Mouse (Mus musculus) cerebellum, adult 11-12 months (tissue): Measurements from ENCODE around the gene Morc4.

Source experiments
- DNase-seq: peaks from one replicate; pipeline ENCODE4 v3.0.0; 2022

The Morc4 gene

DNA sequence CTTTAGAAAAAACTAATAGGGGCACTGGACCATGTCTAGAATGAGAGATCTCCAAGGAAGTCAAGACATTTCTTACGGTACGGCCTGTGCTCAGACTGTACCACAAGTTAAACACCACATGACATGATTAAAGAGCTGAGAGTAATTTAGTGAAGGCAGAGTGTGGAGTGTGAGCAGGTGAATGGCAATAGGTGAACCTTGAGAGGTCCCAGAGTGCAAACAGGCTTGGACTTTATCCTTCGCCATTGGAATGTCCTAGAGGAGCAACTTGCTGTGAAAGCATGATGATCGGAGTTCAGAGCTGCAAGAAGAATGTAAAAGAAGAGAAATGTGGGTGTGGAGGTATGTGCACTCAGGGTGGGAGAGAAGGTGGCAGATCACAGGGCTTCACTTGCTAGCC, 65.6 kb downstream of the Morc4 start:
- DNase-seq, result no peak

DNA sequence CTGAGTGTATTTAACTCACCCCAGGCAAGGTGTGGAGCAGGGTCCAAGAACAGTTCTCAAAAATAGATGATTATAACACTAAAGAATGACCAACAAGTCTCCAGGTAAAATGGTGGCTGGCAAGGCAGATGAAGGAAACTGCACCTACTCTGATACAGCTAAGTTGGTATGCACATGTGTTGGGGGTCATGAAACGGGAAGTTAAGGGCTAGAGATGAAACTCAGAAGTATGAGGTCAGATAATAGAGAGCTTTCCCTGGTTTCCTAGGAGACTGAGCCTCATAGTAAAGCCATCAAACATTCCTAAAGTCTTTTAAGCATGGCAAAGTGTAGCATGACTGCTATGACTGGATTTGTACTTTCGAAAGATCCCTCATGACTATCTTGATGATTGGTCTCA, 68.4 kb downstream of the Morc4 start:
- no peak for DNase-seq

DNA sequence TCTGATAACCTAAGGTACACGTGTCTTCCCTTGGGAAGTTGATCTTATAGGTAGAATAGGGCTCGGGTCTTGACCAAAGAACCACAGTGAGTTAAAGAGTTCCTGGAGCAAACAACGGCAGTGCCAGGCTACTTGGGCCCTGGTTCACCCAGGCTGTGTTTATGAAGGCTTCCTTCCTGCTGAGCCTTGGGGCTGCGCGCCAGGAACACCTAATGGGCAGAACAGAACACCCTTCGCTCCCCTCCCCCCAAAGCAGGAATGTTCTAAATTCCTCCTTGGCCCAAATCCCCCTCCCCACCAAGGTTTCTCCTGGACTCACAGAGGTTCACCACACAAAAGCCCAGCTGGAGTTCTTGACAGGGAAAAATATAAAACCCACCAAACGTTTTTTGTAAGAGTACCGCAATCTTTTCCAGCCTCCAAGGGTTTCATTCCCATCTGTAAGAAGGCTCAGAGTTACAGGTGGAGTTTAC, 71.0 kb downstream of the Morc4 start, which contains the start of gene Cldn2:
Cldn2 (plus strand) TSS at position 423 of the 473 bp plus-strand sequence.
- DNase-seq, result no peak

DNA sequence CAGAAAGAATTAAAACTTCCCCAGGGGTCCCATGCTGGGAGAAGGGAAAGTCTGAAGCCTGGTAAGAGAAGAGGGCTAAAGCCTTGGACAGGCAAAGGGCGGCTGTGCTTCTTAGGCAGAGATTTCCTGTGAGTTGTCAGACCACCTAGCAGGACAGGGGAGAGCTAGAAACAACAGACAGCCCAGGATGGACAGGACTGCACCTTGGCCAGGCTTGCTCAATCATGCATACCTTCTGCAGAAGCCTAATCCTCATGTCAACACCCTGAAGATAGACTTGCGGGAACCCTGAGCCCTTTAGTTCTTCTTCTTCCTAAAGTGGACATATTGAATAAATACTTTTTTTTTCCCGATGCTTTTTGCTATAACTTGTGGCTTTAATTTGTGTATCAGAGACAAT, 71.5 kb downstream of the Morc4 start:
- no peak for DNase-seq

DNA sequence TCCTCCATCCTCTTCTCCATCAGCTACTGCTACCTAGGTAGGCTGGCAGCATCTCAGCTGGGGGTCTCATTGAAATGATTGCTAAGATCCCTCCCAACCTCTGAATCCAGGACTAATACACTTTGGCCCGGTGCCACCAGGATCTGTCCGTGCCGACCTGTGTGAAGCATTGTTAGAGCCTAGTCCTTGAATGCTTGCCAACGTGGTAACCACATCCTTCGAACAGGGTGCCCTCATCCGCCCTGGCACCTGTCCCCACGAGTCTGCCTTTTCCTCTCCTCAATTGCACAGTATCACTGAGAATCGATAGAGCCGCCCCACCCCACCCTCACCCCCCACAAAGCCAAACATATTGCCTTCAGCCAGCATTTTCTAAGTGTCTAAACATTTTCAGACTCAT, 73.6 kb downstream of the Morc4 start:
- no peak for DNase-seq

DNA sequence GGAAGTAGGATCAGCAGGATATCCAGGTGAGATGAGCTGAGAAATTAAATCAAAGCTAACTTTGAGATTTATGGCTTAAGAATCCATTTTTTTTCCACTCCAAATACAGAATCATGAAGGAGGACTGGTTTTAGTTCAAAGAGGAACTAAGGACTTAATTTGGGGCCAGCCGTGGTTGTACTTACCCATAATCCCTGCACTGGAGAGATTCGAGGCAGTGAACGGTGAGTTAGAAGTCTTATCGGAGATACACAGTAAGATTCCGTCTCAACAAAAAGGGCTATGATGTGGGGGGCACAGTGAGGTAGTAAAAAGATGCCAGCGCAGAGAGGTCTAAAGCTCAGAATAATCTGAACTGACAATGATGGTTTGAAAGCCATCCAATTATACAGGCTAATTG, 75.4 kb downstream of the Morc4 start:
- DNase-seq, result no peak

DNA sequence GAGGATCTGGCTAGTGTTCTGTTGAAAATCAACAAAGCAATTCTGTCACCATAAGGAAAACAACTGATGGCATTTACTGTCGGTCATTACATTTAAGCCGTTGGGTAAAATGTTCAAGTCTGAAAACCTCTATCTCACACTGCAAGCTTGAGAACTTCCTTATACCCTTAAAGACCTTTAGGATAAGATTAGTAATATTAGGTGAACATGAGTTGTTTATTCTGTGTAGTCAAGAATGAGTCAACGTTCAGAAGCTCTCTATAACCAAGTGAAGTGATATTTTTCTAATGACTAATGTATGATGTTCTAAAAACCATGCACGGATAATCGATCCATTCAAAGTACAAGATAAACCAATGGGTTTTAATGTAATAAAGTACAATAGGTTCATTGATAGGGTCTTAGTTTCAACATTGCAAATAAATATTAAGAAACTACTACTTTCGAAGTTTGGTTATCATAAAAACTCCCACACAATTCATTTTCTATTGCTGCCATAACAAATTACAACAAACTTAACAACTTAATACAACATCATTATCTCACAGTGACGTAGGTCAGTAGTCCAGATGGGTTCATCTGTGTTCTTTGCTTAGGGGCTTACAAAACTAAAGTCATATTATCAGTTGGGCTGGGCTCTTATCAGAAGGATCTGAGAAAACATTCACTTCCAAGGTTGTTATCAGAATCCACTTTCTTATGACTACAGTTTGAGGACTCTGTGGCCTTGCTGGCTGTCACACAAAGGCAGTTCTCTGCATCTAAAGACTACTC, 77.2 kb downstream of the Morc4 start:
- no peak for DNase-seq

DNA sequence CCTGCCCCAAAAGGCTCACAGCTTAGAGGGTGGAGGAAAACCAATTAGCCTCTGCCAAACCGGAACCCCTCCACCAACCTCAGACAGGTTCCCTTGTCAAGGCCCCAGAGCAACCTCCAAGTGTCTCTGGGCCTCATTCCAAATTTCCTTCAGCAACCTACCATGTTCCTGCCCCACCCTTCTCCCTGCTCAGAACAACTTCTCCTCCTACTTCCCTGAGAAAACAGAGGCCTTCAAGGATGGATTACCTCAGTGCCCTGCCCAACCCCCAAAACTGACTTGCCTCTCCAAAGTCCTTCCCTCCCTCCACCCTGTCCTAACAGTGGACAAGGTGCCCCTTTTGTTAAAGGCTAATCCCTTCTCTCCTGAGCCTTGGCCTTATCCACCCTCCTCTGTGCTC, 85.7 kb downstream of the Morc4 start:
- no peak for DNase-seq

DNA sequence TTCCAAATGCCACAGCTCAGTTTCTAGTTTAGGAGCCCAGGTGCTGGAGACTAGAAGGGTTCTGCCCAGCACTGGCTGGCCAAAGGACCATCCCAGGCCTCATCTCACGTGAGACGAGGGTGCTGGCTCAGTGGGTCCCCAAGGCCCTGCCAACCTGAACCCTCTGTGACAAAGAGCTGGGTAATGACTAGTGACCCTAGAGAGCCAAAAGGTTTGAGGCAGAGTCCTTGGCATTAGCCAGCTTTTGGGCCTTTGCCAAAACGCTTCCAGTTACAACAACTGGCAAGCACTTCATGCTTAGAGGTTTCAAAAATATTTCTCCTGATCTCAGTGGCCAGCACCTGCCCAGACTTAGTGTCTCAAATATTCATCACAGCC, 88.4 kb downstream of the Morc4 start:
- DNase-seq, result no peak

DNA sequence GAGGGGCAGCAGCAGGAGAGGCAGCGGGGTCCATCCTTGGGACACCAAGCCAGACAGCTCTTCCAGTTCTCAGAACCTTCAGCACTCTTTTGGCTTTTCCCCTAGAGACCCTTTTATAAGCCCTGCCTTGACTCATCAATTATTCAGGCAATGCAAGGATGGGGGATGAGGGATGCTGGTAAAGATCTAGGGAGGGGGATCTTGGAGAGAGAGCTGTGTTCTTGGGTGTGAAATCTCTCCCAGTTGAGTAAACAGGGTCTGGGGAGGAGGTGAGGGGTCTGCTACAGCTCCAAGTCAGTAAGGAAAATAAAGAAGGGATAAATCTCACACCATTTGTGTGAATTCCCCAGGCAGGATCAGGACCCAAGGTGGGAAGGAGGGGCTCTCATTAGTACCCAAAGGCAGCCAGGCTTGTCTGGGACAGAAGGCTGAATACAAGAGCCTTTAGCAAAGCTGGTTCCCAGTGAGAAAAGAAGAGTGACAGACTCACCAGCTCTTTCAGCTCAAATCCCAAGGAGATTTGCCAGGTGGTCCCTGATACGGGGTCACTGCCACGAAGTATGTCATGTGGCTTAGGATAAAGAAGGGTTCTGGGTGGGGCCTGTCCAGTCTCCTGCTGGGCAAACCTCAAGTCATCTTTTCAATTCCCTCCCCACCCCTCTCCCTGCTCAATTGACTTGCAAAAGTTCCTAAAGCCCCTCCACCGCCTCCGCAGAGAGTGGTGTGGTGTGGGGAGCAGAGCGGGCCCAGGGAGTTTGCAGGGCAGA, 89.0 kb downstream of the Morc4 start, which contains the start of gene Ripply1:
Ripply1 (minus strand) TSS at position 76 of the 767 bp plus-strand sequence.
- DNase-seq, result no peak

DNA sequence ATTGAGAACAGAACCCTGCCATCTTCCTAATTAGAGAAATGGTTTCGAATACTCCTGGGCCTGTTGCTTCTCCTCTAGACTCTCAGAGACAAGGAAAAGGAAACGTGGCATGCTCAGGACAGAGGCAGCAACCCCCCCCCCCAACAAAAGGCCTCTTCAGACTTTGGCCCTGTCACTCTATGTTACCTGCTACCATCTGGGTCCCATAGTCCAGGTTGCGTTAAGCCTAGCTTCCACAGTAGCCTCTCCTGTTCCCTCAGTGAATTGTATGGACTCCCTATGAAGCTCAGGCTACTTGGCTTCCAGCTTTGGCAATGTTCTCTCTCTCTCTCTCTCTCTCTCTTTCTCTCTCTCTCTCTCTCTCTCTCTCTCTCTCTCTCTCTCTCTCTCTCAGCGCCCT, 89.9 kb downstream of the Morc4 start:
- no peak for DNase-seq

DNA sequence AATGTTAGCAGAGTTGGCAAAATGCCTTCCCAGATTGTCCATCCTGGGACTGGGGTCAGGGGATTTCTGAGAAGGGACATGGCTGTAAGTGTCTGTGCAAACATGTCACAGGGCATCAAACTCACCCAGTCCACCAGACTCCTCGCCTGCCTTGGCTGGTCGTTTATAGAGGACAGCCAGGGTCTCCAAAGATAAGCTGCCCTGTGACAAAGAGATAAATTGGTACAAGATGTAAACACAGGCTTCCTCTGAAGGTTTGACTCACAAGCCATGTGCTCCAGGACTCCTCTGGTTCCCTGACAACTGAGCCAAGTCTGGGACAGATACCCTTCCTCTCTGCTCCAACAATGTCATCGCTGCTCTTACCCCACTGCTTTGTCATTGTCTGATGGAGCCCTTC, 90.5 kb downstream of the Morc4 start:
- no peak for DNase-seq

DNA sequence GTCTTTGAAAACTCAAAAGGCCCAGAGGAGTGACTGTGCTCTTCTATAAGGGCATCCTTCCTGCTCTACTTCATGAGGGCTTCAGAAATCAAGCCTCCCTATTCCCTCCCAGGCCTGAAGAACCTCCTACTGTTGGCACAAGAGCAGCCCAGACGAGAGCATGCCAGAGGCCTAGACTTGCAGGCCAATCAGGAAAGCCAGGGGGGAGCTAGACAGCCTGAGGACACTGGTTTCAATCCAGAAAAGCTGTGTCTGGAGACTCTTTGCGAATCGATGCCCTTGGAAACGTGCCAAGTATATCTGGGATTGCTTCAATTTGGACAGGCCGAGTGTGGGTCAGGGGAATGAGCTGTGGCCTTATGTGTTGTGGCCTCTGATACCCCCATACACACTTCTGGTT, 92.1 kb downstream of the Morc4 start:
- DNase-seq, result no peak

DNA sequence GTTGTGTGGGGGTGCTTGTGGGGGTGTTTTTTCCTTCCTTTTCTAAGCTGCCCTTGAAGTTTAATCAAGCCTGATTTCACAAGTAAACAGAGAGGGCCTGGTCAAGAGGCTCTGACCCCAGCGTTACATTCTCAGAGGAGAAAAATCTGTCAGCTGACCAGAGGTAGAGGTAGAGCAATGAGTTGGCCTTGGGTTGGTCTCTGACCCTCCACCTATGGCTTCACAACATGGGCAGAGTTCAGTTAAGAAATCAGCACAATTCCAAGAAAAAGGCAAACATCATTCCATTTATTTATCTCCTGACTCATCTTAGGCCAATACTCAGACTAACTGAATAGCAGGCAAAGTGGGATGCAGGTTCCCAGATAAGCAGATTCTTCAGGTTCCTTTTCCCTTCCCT, 92.6 kb downstream of the Morc4 start:
- DNase-seq, result no peak

DNA sequence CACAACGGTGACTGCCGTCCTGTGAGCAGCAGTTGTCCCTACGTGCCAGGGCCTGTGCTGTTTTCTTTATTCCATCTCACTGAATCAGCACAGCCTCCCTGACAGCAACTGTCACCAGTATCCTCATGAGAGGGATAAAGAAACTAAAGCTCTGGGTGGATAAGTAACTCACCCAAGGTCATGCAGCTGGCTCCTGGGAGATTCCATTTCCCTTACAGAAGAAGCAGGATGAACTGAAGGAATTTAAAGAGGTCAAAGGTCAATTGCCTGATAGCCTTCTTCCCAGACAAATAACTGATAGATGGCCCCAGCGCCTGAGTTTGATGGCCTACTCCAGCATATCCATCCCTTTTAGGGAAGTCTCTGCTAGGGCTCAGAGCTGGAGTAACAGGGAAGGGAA, 94.1 kb downstream of the Morc4 start:
- DNase-seq, result no peak

DNA sequence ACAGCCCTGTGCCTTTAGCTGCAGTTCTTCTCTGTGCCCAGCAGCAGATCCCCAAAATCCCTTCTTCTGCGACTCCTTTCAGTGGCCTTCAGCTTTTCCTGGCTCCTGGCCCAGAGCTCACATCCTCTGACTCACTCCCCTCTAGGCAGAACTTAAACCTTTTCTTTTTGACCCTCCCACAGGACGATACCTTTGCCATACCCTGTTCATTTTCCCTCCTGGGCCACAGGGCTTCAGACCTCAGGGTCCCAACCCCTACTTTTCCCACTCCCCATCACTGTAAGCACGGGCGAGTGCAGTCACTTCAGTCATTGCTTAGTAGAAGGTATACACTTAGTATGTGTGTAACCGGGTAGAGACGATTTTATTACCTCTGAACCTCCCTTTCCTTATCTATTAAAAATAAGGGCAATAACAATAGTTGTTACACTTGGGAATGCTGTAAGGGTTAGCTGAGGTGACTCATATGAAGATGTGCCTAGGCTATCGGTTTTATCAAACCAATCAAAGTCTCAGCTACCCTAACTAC, 96.3 kb downstream of the Morc4 start:
- no peak for DNase-seq

DNA sequence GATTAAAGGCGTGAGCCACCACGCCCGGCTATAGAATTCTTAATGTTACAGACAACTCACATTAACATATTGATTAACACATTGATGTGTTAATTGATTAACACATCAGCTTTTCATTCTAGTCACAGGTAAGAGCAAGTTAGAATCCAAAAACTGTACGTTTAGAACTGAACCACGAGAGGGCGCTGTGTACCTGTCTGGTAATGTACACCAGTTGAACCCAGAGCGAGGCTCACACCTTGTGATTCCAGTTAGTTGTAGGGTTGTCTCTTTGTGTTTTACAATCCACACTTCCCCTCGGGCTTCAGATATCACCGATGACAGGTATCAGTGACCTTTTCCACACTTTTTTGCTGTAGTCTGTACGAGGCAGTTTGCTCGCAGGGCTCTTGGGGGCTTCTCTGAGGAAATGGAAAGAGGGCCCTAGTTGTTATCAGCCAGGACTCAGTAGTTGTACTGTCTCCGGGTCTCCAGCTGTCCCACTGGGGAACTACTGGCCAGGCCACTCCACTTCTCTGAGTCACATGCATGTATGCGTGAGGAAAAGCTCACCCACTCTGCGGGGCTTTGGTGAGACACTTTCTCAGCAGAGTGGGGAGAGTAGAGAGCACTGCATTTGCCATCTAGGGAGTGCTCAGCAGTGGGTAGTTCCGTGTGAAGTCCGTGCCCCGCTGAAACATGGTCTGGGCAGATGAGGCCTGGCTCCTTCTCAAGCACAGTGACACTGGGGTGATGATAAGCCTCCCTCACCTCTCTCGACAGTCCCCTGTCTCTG, 97.0 kb downstream of the Morc4 start:
- DNase-seq, result peak; percentile 10
